Mouse (Mus musculus) midbrain, postnatal 0 days (tissue): ENCODE data around the gene Dhrs11. TPM values are rescaled to one million over a fixed set of nuclear protein-coding genes. Genes with fewer than 3 reads are reported as not detected.

Source experiments
- ATAC-seq: fragments of 200-750 bp; cut with Nextera tagmentation; 2 replicates; pipeline ENCODE4 v1.8.0; 2017; ENCODE audit warnings: moderate number of reproducible peaks, mild to moderate bottlenecking, moderate TSS enrichment, moderate library complexity; ENCODE audit not compliant: low FRiP score
- DNase-seq: peaks from one replicate; pipeline ENCODE4 v3.0.0-alpha.2; 2015; ENCODE audit warnings: low spot score
- H3K27ac ChIP-seq: fragments of 300-500 bp; sonication (generic); 2 replicates; pipeline ENCODE4 v1.5.1; 2014; ENCODE audit warnings: low read depth, mild to moderate bottlenecking, low read length, mixed read lengths
- H3K27me3 ChIP-seq: fragments of 300-500 bp; sonication (generic); 2 replicates; pipeline ENCODE4 v1.6.1; 2014; ENCODE audit warnings: low read length, control low read depth, mixed read lengths; ENCODE audit not compliant: insufficient read depth
- H3K36me3 ChIP-seq: fragments of 300-500 bp; sonication (generic); 2 replicates; pipeline ENCODE4 v1.6.1; 2014; ENCODE audit warnings: low read length, control low read depth, mixed read lengths; ENCODE audit not compliant: insufficient read depth
- H3K4me1 ChIP-seq: fragments of 300-500 bp; sonication (generic); 2 replicates; pipeline ENCODE4 v1.6.1; 2014; ENCODE audit warnings: mild to moderate bottlenecking, control low read depth, antibody characterized with exemption, low read length, mixed read lengths; ENCODE audit not compliant: insufficient read depth
- H3K4me2 ChIP-seq: fragments of 300-500 bp; sonication (generic); 2 replicates; pipeline ENCODE4 v1.6.1; 2014; ENCODE audit warnings: low read depth, mild to moderate bottlenecking, low read length, mixed read lengths; ENCODE audit not compliant: poor library complexity, severe bottlenecking
- H3K4me3 ChIP-seq: fragments of 300-500 bp; sonication (generic); 2 replicates; pipeline ENCODE4 v1.5.1; 2014; ENCODE audit warnings: low read depth, mild to moderate bottlenecking, low read length, moderate library complexity
- H3K9ac ChIP-seq: fragments of 300-500 bp; sonication (generic); replicated peaks from 2 replicates; pipeline ENCODE4 v1.6.1; 2014; ENCODE audit warnings: mild to moderate bottlenecking, low read length, moderate library complexity, mixed read lengths; ENCODE audit not compliant: poor library complexity, severe bottlenecking
- H3K9me3 ChIP-seq: fragments of 300-500 bp; sonication (generic); 2 replicates; pipeline ENCODE4 v1.6.1; 2016; ENCODE audit warnings: low read length, control low read depth
- CTCF ChIP-seq: IDR thresholded peaks from 2 replicates; pipeline ENCODE4 v1.5.1; 2016; ENCODE audit warnings: antibody characterized with exemption, mild to moderate bottlenecking
- WGBS: fragments of 180-500 bp; shearing (Covaris S2); extraction: QIAGEN DNeasy Blood & Tissue Kit; methylation state at CpG from one replicate; pipeline ENCODE4 v1.1.7; 2014; 5-methylcytosine and 5-hydroxymethylcytosine counted together
- polyA plus RNA-seq: library from polyadenylated mRNA; unstranded; fragments of >200 nt; fragmentation: Nextera tagmentation; extraction: Ambion mirVana; gene quantifications from 2 replicates; pipeline ENCODE4 v1.2.1, GENCODE M21; 2015
- total RNA-seq: library from RNA; depleted of rRNA; stranded (reverse); fragments of >200 nt; gene quantifications from 2 replicates; pipeline ENCODE4 v1.2.3, GENCODE M21; 2014; rRNA removed

The Dhrs11 gene
- total and polyA plus RNA-seq, 2 experiments from 2014 or later = 9.1 to 10.1 TPM

DNA sequence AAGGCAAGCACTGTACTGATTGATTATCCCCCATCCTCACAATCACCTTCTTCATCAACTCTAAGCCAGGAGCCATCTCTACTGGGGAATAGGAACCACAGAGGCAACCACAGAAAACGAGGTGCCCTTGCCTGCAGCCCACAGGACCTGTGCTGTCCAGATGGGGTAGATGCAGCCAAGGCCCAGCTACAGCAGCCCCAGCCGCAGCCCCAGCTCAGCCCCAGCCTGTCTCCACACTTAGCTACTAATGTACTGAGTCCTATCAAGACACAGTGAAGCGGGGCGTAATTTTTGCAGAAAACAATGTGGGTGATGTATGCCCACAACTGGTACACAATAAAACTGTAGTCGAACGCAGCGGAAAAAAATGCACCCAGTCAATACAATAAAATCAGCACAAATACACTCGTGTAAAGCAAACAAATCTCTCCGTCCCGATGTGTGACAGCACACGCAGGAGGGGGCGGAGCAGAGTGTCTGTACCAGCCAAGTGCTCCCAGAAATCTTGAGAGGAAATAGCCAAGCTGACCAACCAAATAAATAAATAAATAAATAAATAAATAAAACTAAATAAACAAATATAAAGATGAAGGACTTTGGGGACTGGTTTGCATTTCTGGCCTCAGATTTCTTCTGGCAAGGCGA, 53.8 kb downstream of the Dhrs11 start:
- H3K27ac ChIP-seq = 0 out of 2 replicates have a peak overlapping the region, but pooled peaks have one; percentile 18
- no peak for TF ChIP-seq CTCF
- H3K9ac ChIP-seq = no peak overlapping the region
- H3K4me3 ChIP-seq = no peak overlapping the region
- H3K36me3 ChIP-seq = no peaks in the 10 kb centered on the region
- 45% methylated on average over 13 of the region's 13 CpGs for WGBS
- H3K9me3 ChIP-seq = no peaks in the 10 kb centered on the region
- DNase-seq (no peak), ATAC-seq (no peak)
- no peaks in the 10 kb centered on the region for H3K4me1 ChIP-seq
- H3K27me3 ChIP-seq = no peaks in the 10 kb centered on the region
- H3K4me2 ChIP-seq = no peak overlapping the region

Other genes starting within 250 kb of the Dhrs11 start
- 14.2 and 15.5 TPM in 2 replicates for gene Mrm1, start 9.5 kb downstream of the Dhrs11 start, total RNA-seq
- gene Mrm1, start 9.5 kb downstream of the Dhrs11 start, polyA plus RNA-seq = 13.1 and 16.9 TPM in 2 replicates
- 39.2 and 52.1 TPM in 2 replicates for gene Ggnbp2, start 41.8 kb upstream of the Dhrs11 start, total RNA-seq
- 62.9 and 65.8 TPM in 2 replicates for gene Ggnbp2, start 41.8 kb upstream of the Dhrs11 start, polyA plus RNA-seq
- 9.4 and 13.6 TPM in 2 replicates for gene Myo19, start 51.2 kb upstream of the Dhrs11 start, total RNA-seq
- gene Myo19, start 51.2 kb upstream of the Dhrs11 start, polyA plus RNA-seq = 4.4 and 4.7 TPM in 2 replicates
- 1.9 and 3.7 TPM in 2 replicates for gene Pigw, start 51.3 kb upstream of the Dhrs11 start, total RNA-seq
- gene Pigw, start 51.3 kb upstream of the Dhrs11 start, polyA plus RNA-seq = 1.6 and 1.7 TPM in 2 replicates
- 30.0 and 36.0 TPM in 2 replicates for gene Znhit3, start 87.4 kb upstream of the Dhrs11 start, total RNA-seq
- gene Znhit3, start 87.4 kb upstream of the Dhrs11 start, polyA plus RNA-seq = 79.7 and 86.3 TPM in 2 replicates
- 0.71 and 1.5 TPM in 2 replicates for gene Car4, start 128.8 kb upstream of the Dhrs11 start, total RNA-seq
- gene Car4, start 128.8 kb upstream of the Dhrs11 start, polyA plus RNA-seq = 9.0 and 12.1 TPM in 2 replicates